ENCODE assay signal across 19 mouse cellular contexts in genomic region chr14:25361129-25361528, GRCm38 (mm10).
"Had no signal": no experiment of that assay in that cellular context is flagged by ENCODE, and none has a peak within 500 bp of the region (broad histone marks: within the 10 kb centered on the region; RNA-seq: fewer than 3 reads in every experiment).

No protein-coding gene starts in this region.

- H3K4me3 ChIP-seq: layer of hippocampus, adult 2 months; liver, embryonic 12.5 days; liver, embryonic 15.5 days; lung, embryonic 15.5 days; midbrain, embryonic 12.5 days; neural tube, embryonic 12.5 days; neural tube, embryonic 15.5 days had no signal

- H3K9ac ChIP-seq: liver, embryonic 12.5 days; liver, embryonic 15.5 days; lung, embryonic 15.5 days; midbrain, embryonic 12.5 days; neural tube, embryonic 12.5 days; neural tube, embryonic 15.5 days had no signal

- H3K27me3 ChIP-seq: liver, embryonic 15.5 days; lung, embryonic 15.5 days; midbrain, embryonic 12.5 days; neural tube, embryonic 12.5 days; neural tube, embryonic 15.5 days had no signal

- H3K9me3 ChIP-seq: liver, embryonic 12.5 days; liver, embryonic 15.5 days; lung, embryonic 15.5 days; midbrain, embryonic 12.5 days; neural tube, embryonic 12.5 days; neural tube, embryonic 15.5 days had no signal

- DNase-seq: kidney, adult 2 months; kidney, postnatal 25 days; layer of hippocampus, adult 9-11 months; lung, adult 18-20 months; lung, postnatal 14 days; lung, postnatal 4 days; right cerebral cortex, postnatal 14 days; right cerebral cortex, postnatal 4 days; thymus, adult 2 months; thymus, postnatal 14 days; thymus, postnatal 4 days had no signal

- H3K4me2 ChIP-seq: liver, embryonic 12.5 days; liver, embryonic 15.5 days; lung, embryonic 15.5 days; midbrain, embryonic 12.5 days; neural tube, embryonic 12.5 days; neural tube, embryonic 15.5 days had no signal

- ATAC-seq: liver, embryonic 12.5 days had no signal

- H3K27ac ChIP-seq: kidney, postnatal 0 days; layer of hippocampus, adult 2 months; liver, embryonic 12.5 days; liver, embryonic 15.5 days; lung, embryonic 15.5 days; midbrain, embryonic 12.5 days; neural tube, embryonic 12.5 days; neural tube, embryonic 15.5 days had no signal

- H3K4me1 ChIP-seq: liver, embryonic 12.5 days; liver, embryonic 15.5 days; neural tube, embryonic 12.5 days had no signal

- H3K36me3 ChIP-seq: liver, embryonic 12.5 days; liver, embryonic 15.5 days; lung, embryonic 15.5 days; midbrain, embryonic 12.5 days; neural tube, embryonic 12.5 days; neural tube, embryonic 15.5 days had no signal
